Mouse (Mus musculus): ENCODE measurements around the gene Gm20538.

DNA sequence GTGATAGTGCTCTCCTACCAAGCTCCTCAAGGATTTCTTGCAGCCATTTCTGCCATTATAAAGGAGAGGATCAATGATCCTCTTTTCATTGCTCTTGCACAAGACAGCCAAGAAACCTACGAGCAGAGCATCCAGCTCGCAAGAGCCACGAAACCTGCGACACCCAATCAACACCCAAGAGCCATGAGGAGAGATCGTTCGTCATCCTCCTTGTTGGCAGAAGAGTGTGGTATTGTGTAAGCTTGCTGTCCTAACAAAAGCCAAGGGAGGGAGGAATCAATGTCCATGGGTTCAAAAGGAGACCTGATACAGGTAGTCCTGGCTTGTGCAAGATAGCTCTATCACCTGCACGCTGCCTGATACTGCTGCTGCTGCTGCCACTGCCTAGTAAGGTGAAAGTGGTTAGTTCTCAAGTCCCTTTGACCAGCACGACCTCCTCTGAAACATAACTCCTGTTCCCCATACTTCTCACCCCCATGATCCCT lies 9.9 kb downstream of the Gm20538 start:
- TF ChIP-seq GATA1 (IDR thresholded peaks at IDR 0.05; ENCODE audit: borderline replicate concordance, low read length) (no peak), FLI1 (IDR thresholded peaks at IDR 0.05; ENCODE audit: low read length) (no peak)

All from megakaryocyte, embryonic 14.5 days (primary cell).